Mouse (Mus musculus) liver, embryonic 11.5 days (tissue): ENCODE results near the gene Mon1a. TPM values are rescaled to one million over a fixed set of nuclear protein-coding genes. Genes with fewer than 3 reads are reported as not detected.

ENCODE experiments used
- ATAC-seq: fragments of 200-750 bp; cut with Nextera tagmentation; replicated peaks from 2 replicates; pipeline ENCODE4 v1.8.0; 2017; ENCODE audit warnings: moderate number of reproducible peaks, mild to moderate bottlenecking, moderate TSS enrichment, moderate library complexity; ENCODE audit not compliant: low FRiP score
- DNase-seq: peaks from one replicate; pipeline ENCODE4 v3.0.0-alpha.2; 2017; ENCODE audit warnings: low spot score
- H3K27ac ChIP-seq: fragments of 300-500 bp; sonication (generic); 2 replicates; pipeline ENCODE4 v1.5.1; 2014; ENCODE audit warnings: mild to moderate bottlenecking, low read depth, low read length, control low read depth
- H3K27me3 ChIP-seq: fragments of 300-500 bp; sonication (generic); replicated peaks from 2 replicates; pipeline ENCODE4 v1.6.1; 2014; ENCODE audit warnings: low read length, mixed read lengths; ENCODE audit not compliant: control insufficient read depth, insufficient read depth
- H3K36me3 ChIP-seq: fragments of 300-500 bp; sonication (generic); 2 replicates; pipeline ENCODE4 v1.6.1; 2014; ENCODE audit warnings: mild to moderate bottlenecking, low read length, moderate library complexity, mixed read lengths; ENCODE audit not compliant: control insufficient read depth, insufficient read depth
- H3K4me1 ChIP-seq: fragments of 300-500 bp; sonication (generic); replicated peaks from 2 replicates; pipeline ENCODE4 v1.6.1; 2014; ENCODE audit warnings: low read length, mixed read lengths; ENCODE audit not compliant: control insufficient read depth, insufficient read depth
- H3K4me2 ChIP-seq: fragments of 300-500 bp; sonication (generic); 2 replicates; pipeline ENCODE4 v1.6.1; 2014; ENCODE audit warnings: mild to moderate bottlenecking, control low read depth, moderate library complexity
- H3K4me3 ChIP-seq: fragments of 300-500 bp; sonication (generic); 2 replicates; pipeline ENCODE4 v1.5.1; 2014; ENCODE audit warnings: low read depth, low read length, control low read depth
- H3K9ac ChIP-seq: fragments of 300-500 bp; sonication (generic); 2 replicates; pipeline ENCODE4 v1.6.1; 2014; ENCODE audit warnings: low read depth, low read length, control low read depth
- H3K9me3 ChIP-seq: fragments of 300-500 bp; sonication (generic); 2 replicates; pipeline ENCODE4 v1.6.1; 2016; ENCODE audit warnings: low read length, inconsistent platforms, mixed read lengths; ENCODE audit not compliant: control insufficient read depth
- WGBS: fragments of 180-500 bp; shearing (Covaris S2); extraction: QIAGEN DNeasy Blood & Tissue Kit; methylation state at CpG from one replicate; pipeline ENCODE4 v1.1.7; 2014; 5-methylcytosine and 5-hydroxymethylcytosine counted together
- polyA plus RNA-seq: library from polyadenylated mRNA; unstranded; fragments of >200 nt; fragmentation: Nextera tagmentation; extraction: Ambion mirVana; gene quantifications from 2 replicates; pipeline ENCODE4 v1.2.1, GENCODE M21; 2014

Gene Mon1a
- polyA plus RNA-seq, 1 experiment from 2014 or later: 11.0 TPM

- DNase-seq: no peak
- no peaks in the 10 kb centered on the region for H3K27me3 ChIP-seq
- H3K4me1 ChIP-seq: peaks cover 6% of the 10 kb centered on the region; the same call in 1 of the 2 replicates
- 6% methylated on average over 14 of the region's 14 CpGs for WGBS
- no peak for ATAC-seq
- no peaks in the 10 kb centered on the region for H3K9me3 ChIP-seq
- peak within 1 kb of the TSS; percentile 88 for H3K4me3 ChIP-seq
- peak within 1 kb of the TSS; percentile 82 for H3K4me2 ChIP-seq
- H3K36me3 ChIP-seq: peaks cover 3% of the 10 kb centered on the region; the same call in 1 of the 2 replicates
- peak within 1 kb of the TSS; percentile 97 for H3K27ac ChIP-seq
- H3K9ac ChIP-seq: peak within 1 kb of the TSS; percentile 96
Measured at GRCm38 (mm10) chr9:107873137-107873536, 14.8 kb upstream of the Mon1a start, which contains the start of gene Rbm6. Gene Rbm6 (minus strand): TSS chr9:107873237.

GRCm38 (mm10) chr9:107880411-107880810 is 7.5 kb upstream of the Mon1a start:
- no peak for ATAC-seq
- no peaks in the 10 kb centered on the region for H3K9me3 ChIP-seq

GRCm38 (mm10) chr9:107888267-107888850 is 408 bp downstream of the Mon1a start:
- Histone ChIP-seq H3K27me3 (peaks cover 2% of the 10 kb centered on the region; the same call in 1 of the 2 replicates), H3K4me2 (peak overlapping the region; percentile 92), H3K36me3 (no peaks in the 10 kb centered on the region), H3K27ac (peak overlapping the region; percentile 34; the same call in 1 of the 2 replicates), H3K4me3 (peak overlapping the region; percentile 81), H3K9ac (peak overlapping the region; percentile 77), H3K4me1 (peaks cover 9% of the 10 kb centered on the region), H3K9me3 (no peaks in the 10 kb centered on the region)
- DNase-seq (no peak), ATAC-seq (peak; percentile 68)
- 0% methylated on average over 18 of the region's 18 CpGs for WGBS

More at GRCm38 (mm10) chr9:107880411-107880810, 7.5 kb upstream of the Mon1a start:
- Histone ChIP-seq H3K27ac (no peak overlapping the region), H3K9ac (no peak overlapping the region), H3K4me2 (no peak overlapping the region), H3K4me1 (no peaks in the 10 kb centered on the region), H3K36me3 (no peaks in the 10 kb centered on the region), H3K27me3 (no peaks in the 10 kb centered on the region), H3K4me3 (no peak overlapping the region)
- no peak for DNase-seq
- WGBS: 76% methylated on average over 4 of the region's 4 CpGs

GRCm38 (mm10) chr9:107890260-107890659 is 2.3 kb downstream of the Mon1a start:
- H3K4me1 ChIP-seq: peaks cover 9% of the 10 kb centered on the region
- no peak overlapping the region for H3K9ac ChIP-seq
- H3K4me2 ChIP-seq: no peak overlapping the region
- DNase-seq (no peak), ATAC-seq (no peak)
- WGBS: 73% methylated on average over 6 of the region's 6 CpGs
- peaks cover 2% of the 10 kb centered on the region; the same call in 1 of the 2 replicates for H3K27me3 ChIP-seq
- H3K9me3 ChIP-seq: no peaks in the 10 kb centered on the region
- no peak overlapping the region for H3K27ac ChIP-seq
- no peak overlapping the region for H3K4me3 ChIP-seq
- H3K36me3 ChIP-seq: no peaks in the 10 kb centered on the region

GRCm38 (mm10) chr9:107891023-107891422 is 3.1 kb downstream of the Mon1a start:
- no peak for ATAC-seq
- Histone ChIP-seq H3K9ac (no peak overlapping the region), H3K4me1 (peaks cover 9% of the 10 kb centered on the region), H3K4me2 (no peak overlapping the region), H3K27me3 (peaks cover 2% of the 10 kb centered on the region; the same call in 1 of the 2 replicates), H3K36me3 (no peaks in the 10 kb centered on the region), H3K4me3 (no peak overlapping the region), H3K27ac (no peak overlapping the region), H3K9me3 (no peaks in the 10 kb centered on the region)
- no peak for DNase-seq
- WGBS: 91% methylated on average over 1 of the region's 1 CpGs

GRCm38 (mm10) chr9:107898563-107898962 is 10.6 kb downstream of the Mon1a start:
- ATAC-seq (no peak), DNase-seq (no peak)
- no peaks in the 10 kb centered on the region for H3K9me3 ChIP-seq
- H3K4me3 ChIP-seq: no peak overlapping the region
- peaks cover 5% of the 10 kb centered on the region for H3K27me3 ChIP-seq
- WGBS: 87% methylated on average over 10 of the region's 10 CpGs
- 0 out of 2 replicates have a peak, but pooled peaks cover 2% of the 10 kb centered on the region for H3K4me1 ChIP-seq
- H3K27ac ChIP-seq: no peak overlapping the region
- H3K4me2 ChIP-seq: no peak overlapping the region
- no peak overlapping the region for H3K9ac ChIP-seq
- H3K36me3 ChIP-seq: no peaks in the 10 kb centered on the region

- WGBS: 69% methylated on average over 12 of the region's 12 CpGs
Measured at GRCm38 (mm10) chr9:107899855-107900254, 11.9 kb downstream of the Mon1a start.

GRCm38 (mm10) chr9:107900840-107901626 is 13.1 kb downstream of the Mon1a start:
- no peak overlapping the region for H3K9ac ChIP-seq
- no peaks in the 10 kb centered on the region for H3K9me3 ChIP-seq
- WGBS: 15% methylated on average over 44 of the region's 44 CpGs
- H3K27me3 ChIP-seq: peaks cover 5% of the 10 kb centered on the region
- ATAC-seq: no peak
- no peak overlapping the region for H3K27ac ChIP-seq
- H3K4me1 ChIP-seq: peaks cover 2% of the 10 kb centered on the region; the same call in 1 of the 2 replicates
- peak overlapping the region; percentile 9 for H3K4me3 ChIP-seq
- DNase-seq: peak; percentile 75
- peak overlapping the region; percentile 53 for H3K4me2 ChIP-seq
- H3K36me3 ChIP-seq: no peaks in the 10 kb centered on the region

More at GRCm38 (mm10) chr9:107899855-107900254, 11.9 kb downstream of the Mon1a start:
- Histone ChIP-seq H3K9me3 (no peaks in the 10 kb centered on the region), H3K4me3 (no peak overlapping the region), H3K27ac (no peak overlapping the region), H3K27me3 (peaks cover 5% of the 10 kb centered on the region), H3K4me1 (0 out of 2 replicates have a peak, but pooled peaks cover 2% of the 10 kb centered on the region), H3K36me3 (no peaks in the 10 kb centered on the region), H3K9ac (no peak overlapping the region), H3K4me2 (no peak overlapping the region)
- ATAC-seq (no peak), DNase-seq (no peak)
